ENCODE assay signal across 8 mouse cellular contexts in the genomic region with DNA sequence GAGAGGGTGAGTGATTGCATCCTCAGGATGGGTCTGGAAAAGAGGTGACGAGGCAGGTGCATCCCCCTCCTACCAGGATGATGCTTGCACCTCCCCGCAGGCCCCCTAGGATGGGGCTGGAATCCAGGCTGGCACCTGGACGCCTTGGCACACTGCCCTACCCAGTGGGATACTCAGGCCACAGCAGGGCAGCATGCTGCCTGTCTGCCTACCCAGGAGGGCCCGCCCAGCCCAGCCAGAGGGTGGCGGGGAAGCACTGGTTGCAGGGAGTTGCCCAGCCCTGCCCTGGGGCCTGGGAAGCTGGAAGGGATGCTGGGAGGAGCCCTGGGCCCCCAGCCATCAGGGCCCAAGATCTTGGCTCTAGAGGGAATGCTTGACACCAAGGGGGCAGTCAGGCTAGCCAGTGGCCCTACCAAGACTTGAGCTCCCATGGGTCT. TPM values are rescaled to one million over a fixed set of nuclear protein-coding genes. Genes with fewer than 3 reads are reported as not detected.
DNase-seq lines count a peak whose midpoint lies in the region; ATAC-seq and TF ChIP-seq lines count a peak whose summit lies in the region.

No protein-coding gene starts in this region.

- peak; percentile 29 for ATAC-seq in lung, postnatal 0 days

- peak; percentile 66 for DNase-seq in ovary, postnatal 36 days (ENCODE audit: low spot score)
- DNase-seq in ovary, adult 18-20 months (ENCODE audit: low spot score) = no peak
- peak; percentile 63 for DNase-seq in cerebellum, adult 8-10 months
- peak; percentile 51 to 58 for DNase-seq in heart, adult 9 months (ENCODE audit: low spot score in 2 of 2)
- DNase-seq in kidney, adult 8-10 months = peak; percentile 84 to 88
- peak; percentile 43 for DNase-seq in lung, postnatal 0 days (ENCODE audit: low spot score)
- DNase-seq in testis, postnatal 14 days (ENCODE audit: low spot score) = peak; percentile 55
- no peak for DNase-seq in thymus, postnatal 25 days

- peak overlapping the region; percentile 78 for H3K4me2 ChIP-seq in lung, postnatal 0 days (replicated peaks; ENCODE audit: low read depth, low read length)

- WGBS in lung, postnatal 0 days = 4% methylated on average over 5 of the region's 5 CpGs

- no peaks in the 10 kb centered on the region for H3K27me3 ChIP-seq in lung, postnatal 0 days (replicated peaks; ENCODE audit: insufficient read depth, low read length)

- TF ChIP-seq EP300 in lung, postnatal 0 days (IDR thresholded peaks at IDR 0.05) = no peak

- H3K9ac ChIP-seq in lung, postnatal 0 days (replicated peaks; ENCODE audit: low read depth) = peak overlapping the region; percentile 65; the same call in 1 of the 2 replicates

- peak overlapping the region; percentile 88 for H3K27ac ChIP-seq in lung, postnatal 0 days (ENCODE audit: low read length)

- peak overlapping the region; percentile 79 for H3K4me3 ChIP-seq in lung, postnatal 0 days (ENCODE audit: low read depth, low read length)

- H3K36me3 ChIP-seq in lung, postnatal 0 days (ENCODE audit: insufficient read depth, low read length) = no peaks in the 10 kb centered on the region

- H3K9me3 ChIP-seq in lung, postnatal 0 days (ENCODE audit: low read length) = no peaks in the 10 kb centered on the region

- peaks cover 35% of the 10 kb centered on the region for H3K4me1 ChIP-seq in lung, postnatal 0 days (ENCODE audit: insufficient read depth, low read depth, low read length)

- peak; percentile 41 for TF ChIP-seq CTCF in lung, postnatal 0 days (IDR thresholded peaks at IDR 0.05)

RNA-seq across cellular contexts. Expression of a gene that starts 1.0 kb away (rescaled TPM):
- 20.7 and 26.5 TPM in 2 replicates for polyA plus RNA-seq in lung, postnatal 0 days (2015; fragmentation: Nextera tagmentation; extraction: Ambion mirVana)

RNA-seq across cellular contexts. Expression of a gene that starts 29.2 kb away (rescaled TPM):
- polyA plus RNA-seq in lung, postnatal 0 days (2015; fragmentation: Nextera tagmentation; extraction: Ambion mirVana) = 76.2 and 78.4 TPM in 2 replicates

RNA-seq across cellular contexts. Expression of a gene that starts 35.9 kb away (rescaled TPM):
- 5.7 and 6.4 TPM in 2 replicates for polyA plus RNA-seq in lung, postnatal 0 days (2015; fragmentation: Nextera tagmentation; extraction: Ambion mirVana)

RNA-seq across cellular contexts. Expression of a gene that starts 44.2 kb away (rescaled TPM):
- 17.4 and 18.0 TPM in 2 replicates for polyA plus RNA-seq in lung, postnatal 0 days (2015; fragmentation: Nextera tagmentation; extraction: Ambion mirVana)

RNA-seq across cellular contexts. Expression of a gene that starts 44.2 kb away (rescaled TPM):
- 37.8 and 38.9 TPM in 2 replicates for polyA plus RNA-seq in lung, postnatal 0 days (2015; fragmentation: Nextera tagmentation; extraction: Ambion mirVana)

Comparison
In these comparisons a context has a peak if more than half of its experiments do, and no peak if none do; other contexts are left out.
1. DNase-seq: peak in ovary, postnatal 36 days (single experiment), cerebellum, adult 8-10 months (single experiment), heart, adult 9 months (2 of 2), kidney, adult 8-10 months (2 of 2), lung, postnatal 0 days (single experiment) and testis, postnatal 14 days (single experiment); none in ovary, adult 18-20 months (single experiment) and thymus, postnatal 25 days (single experiment).